Mouse (Mus musculus): ENCODE measurements at regions not wholly inside any gene's neighbourhood (a gene's known extent, or its start where the extent isn't known, plus 50 kb on each side); places are given as distances from the start of the nearest gene placed in this dataset.

DNA sequence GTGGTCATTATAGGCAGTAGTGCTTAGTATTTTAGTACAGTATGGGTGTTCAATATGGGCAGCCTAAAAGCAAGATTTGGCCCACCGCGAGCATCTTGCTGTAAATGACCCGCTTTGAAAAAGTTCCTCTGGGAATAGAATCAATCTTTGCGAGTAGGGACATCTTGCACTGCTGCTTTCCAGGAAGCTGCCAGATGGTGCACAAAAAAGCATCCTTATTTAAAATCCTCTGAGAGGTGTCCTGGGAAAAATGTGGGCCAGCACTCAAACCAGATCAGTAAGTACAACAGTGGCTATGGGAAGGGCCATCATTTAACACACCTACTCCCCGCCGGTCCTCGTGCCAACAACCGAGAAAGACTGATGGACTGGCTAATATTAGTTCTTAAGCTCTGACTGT lies 107.5 kb upstream of the D16Ertd472e start:
- TF ChIP-seq POLR2A (IDR thresholded peaks at IDR 0.05; ENCODE audit: low read depth, low read length) (no peak), CTCF (conservative IDR thresholded peaks at IDR 0.05; ENCODE audit: insufficient read depth, insufficient read length, low read depth, low read length) (no peak)

Measured in kidney, adult 2 months (tissue).